Mouse (Mus musculus) ES-Bruce4 (cell line): ENCODE results near the gene Eepd1.

Experiments used
- CTCF ChIP-seq: IDR thresholded peaks from one replicate; pipeline ENCODE4 v1.8.1; 2011; ENCODE audit warnings: low read depth, low read length
- EP300 ChIP-seq: IDR thresholded peaks from 2 replicates; pipeline ENCODE4 v1.6.1; 2011; ENCODE audit warnings: low read depth, low read length; ENCODE audit not compliant: insufficient read depth
- POLR2A ChIP-seq: IDR thresholded peaks from one replicate; pipeline ENCODE4 v1.8.1; 2011; ENCODE audit warnings: low read length; ENCODE audit not compliant: insufficient read depth

GRCm38 (mm10) chr9:25578674-25579596 lies 97.6 kb downstream of the Eepd1 start:
- no peak for TF ChIP-seq CTCF
- TF ChIP-seq POLR2A: no peak
- no peak for TF ChIP-seq EP300
